Mouse (Mus musculus) CH12.LX (cell line): ENCODE measurements around the gene Ttc7b.

Source experiments
- ELF1 ChIP-seq: IDR thresholded peaks from 2 replicates; pipeline ENCODE4 v1.6.1; 2014; ENCODE audit warnings: low read depth, mild to moderate bottlenecking, inconsistent platforms, low read length, improper control_type of control experiment
- MYC ChIP-seq: IDR thresholded peaks from 2 replicates; pipeline ENCODE4 v1.6.1; 2011; ENCODE audit warnings: low read depth, mild to moderate bottlenecking, improper control_type of control experiment, low read length
- SMC3 ChIP-seq: IDR thresholded peaks from 2 replicates; pipeline ENCODE4 v1.6.1; 2011; ENCODE audit warnings: low read depth, low read length, improper control_type of control experiment
- USF1 ChIP-seq: IDR thresholded peaks from 2 replicates; pipeline ENCODE4 v1.6.1; 2014; ENCODE audit warnings: low read depth, mild to moderate bottlenecking, inconsistent platforms, low read length, improper control_type of control experiment

DNA sequence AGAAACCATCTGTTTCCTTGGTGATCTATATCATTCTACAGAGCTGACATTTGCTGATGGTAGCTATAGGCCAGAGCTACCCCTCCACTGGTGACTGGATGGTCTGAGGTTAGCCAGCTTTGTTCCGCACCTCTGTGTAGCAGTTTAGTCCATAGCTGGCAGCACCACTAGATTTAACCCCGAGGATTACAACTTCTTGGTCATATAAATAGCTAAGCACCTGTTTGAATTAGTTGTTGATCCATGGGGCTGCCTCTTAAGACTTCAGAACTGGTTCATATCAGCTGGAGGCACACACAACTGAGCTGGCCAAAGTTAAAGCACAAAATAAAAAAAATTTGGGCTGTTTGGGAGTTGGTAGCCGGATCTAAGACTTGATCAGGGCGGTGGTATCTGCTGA is 12.6 kb upstream of the Ttc7b start:
- TF ChIP-seq USF1 (no peak), SMC3 (no peak), ELF1 (no peak), MYC (no peak)
